Mouse (Mus musculus) MEL (cell line): ENCODE results near the gene Cald1. TPM values are rescaled to one million over a fixed set of nuclear protein-coding genes. Genes with fewer than 3 reads are reported as not detected.

ENCODE experiments used
- DNase-seq: peaks from one replicate; pipeline ENCODE4 v3.0.0; 2011; ENCODE audit warnings: low read depth, low spot score
- H3K27ac ChIP-seq: 2 replicates; pipeline ENCODE4 v1.5.1; 2012; ENCODE audit warnings: low read depth, mild to moderate bottlenecking, control low read depth, low read length, moderate library complexity; ENCODE audit not compliant: control insufficient read depth
- H3K27me3 ChIP-seq, 2 experiments: fragments of 150-350 bp in 1 of 2; sonication (generic) in 1 of 2; 2 replicates each; pipeline ENCODE4 v1.6.1; 2012; ENCODE audit warnings: low read length in 2 of 2, mild to moderate bottlenecking in 2 of 2, improper control_type of control experiment in 1 of 2, moderate library complexity in 1 of 2; ENCODE audit not compliant: insufficient read depth in 2 of 2, control insufficient read depth in 1 of 2
- H3K36me3 ChIP-seq, 2 experiments: 2 replicates each; pipeline ENCODE4 v1.6.1; 2012 to 2014; ENCODE audit warnings: low read length in 2 of 2, improper control_type of control experiment in 1 of 2, inconsistent platforms in 1 of 2, mild to moderate bottlenecking in 1 of 2; ENCODE audit not compliant: insufficient read depth in 2 of 2, control insufficient read depth in 1 of 2
- H3K4me1 ChIP-seq, 2 experiments: fragments of 150-350 bp in 1 of 2; sonication (generic) in 1 of 2; 2 replicates each; pipeline ENCODE4 v1.6.1; 2012; ENCODE audit warnings: low read length in 2 of 2, improper control_type of control experiment in 1 of 2, mild to moderate bottlenecking in 1 of 2; ENCODE audit not compliant: insufficient read depth in 2 of 2, control insufficient read depth in 1 of 2
- H3K4me3 ChIP-seq, 2 experiments: fragments of 150-350 bp in 1 of 2; sonication (generic) in 1 of 2; 2 replicates each; pipeline ENCODE4 v1.5.1; 2012; ENCODE audit warnings: low read depth in 2 of 2, low read length in 2 of 2, mild to moderate bottlenecking in 2 of 2, moderate library complexity in 2 of 2, control low read depth in 1 of 2, improper control_type of control experiment in 1 of 2; ENCODE audit not compliant: control insufficient read depth in 1 of 2, insufficient read depth in 1 of 2
- H3K79me2 ChIP-seq: 2 replicates; pipeline ENCODE4 v1.6.1; 2012; ENCODE audit warnings: mild to moderate bottlenecking, low read length, moderate library complexity; ENCODE audit not compliant: control insufficient read depth, poor library complexity, insufficient read depth
- H3K9ac ChIP-seq: 2 replicates; pipeline ENCODE4 v1.6.1; 2012; ENCODE audit warnings: low read depth, mild to moderate bottlenecking, control low read depth, low read length, moderate library complexity; ENCODE audit not compliant: control insufficient read depth, poor library complexity, severe bottlenecking
- H3K9me3 ChIP-seq: fragments of 150-350 bp; sonication (generic); replicated peaks from 2 replicates; pipeline ENCODE4 v1.6.1; 2012; ENCODE audit warnings: mild to moderate bottlenecking, low read length, improper control_type of control experiment, moderate library complexity; ENCODE audit not compliant: insufficient read depth
- CHD2 ChIP-seq: IDR thresholded peaks from 2 replicates; pipeline ENCODE4 v1.6.1; 2011; ENCODE audit warnings: low read length, improper control_type of control experiment
- CTCF ChIP-seq, 3 experiments: IDR thresholded peaks in 2 of 3; conservative IDR thresholded peaks in 1 of 3; 2 replicates each; pipeline ENCODE4 v1.5.1; 2011 to 2012; ENCODE audit warnings: low read length in 3 of 3, low read depth in 2 of 3, mild to moderate bottlenecking in 2 of 3, improper control_type of control experiment in 1 of 3, inconsistent platforms in 1 of 3, mixed read lengths in 1 of 3, moderate library complexity in 1 of 3; ENCODE audit not compliant: control insufficient read depth in 1 of 3, insufficient read depth in 1 of 3, poor library complexity in 1 of 3, severe bottlenecking in 1 of 3
- ELF1 ChIP-seq: IDR thresholded peaks from 2 replicates; pipeline ENCODE4 v1.6.1; 2014; ENCODE audit warnings: low read depth, mild to moderate bottlenecking, inconsistent platforms, low read length, improper control_type of control experiment, moderate library complexity
- EP300 ChIP-seq, 2 experiments: IDR thresholded peaks; 2 replicates each; pipeline ENCODE4 v1.6.1; 2011; ENCODE audit warnings: improper control_type of control experiment in 2 of 2, low read length in 2 of 2, low read depth in 1 of 2, mild to moderate bottlenecking in 1 of 2
- ETS1 ChIP-seq: IDR thresholded peaks from 2 replicates; pipeline ENCODE4 v1.6.1; 2012; ENCODE audit warnings: low read depth, mild to moderate bottlenecking, inconsistent platforms, low read length, improper control_type of control experiment, moderate library complexity
- GABPA ChIP-seq: IDR thresholded peaks from 2 replicates; pipeline ENCODE4 v1.6.1; 2012; ENCODE audit warnings: low read depth, mild to moderate bottlenecking, inconsistent platforms, low read length, improper control_type of control experiment, moderate library complexity
- GATA1 ChIP-seq: IDR thresholded peaks from 2 replicates; pipeline ENCODE4 v1.6.1; 2011; ENCODE audit warnings: low read depth, low read length, improper control_type of control experiment
- JUND ChIP-seq: IDR thresholded peaks from 2 replicates; pipeline ENCODE4 v1.6.1; 2011; ENCODE audit warnings: low read depth, mild to moderate bottlenecking, improper control_type of control experiment, low read length
- MAFK ChIP-seq: IDR thresholded peaks from 2 replicates; pipeline ENCODE4 v1.6.1; 2011; ENCODE audit warnings: low read depth, mild to moderate bottlenecking, low read length, improper control_type of control experiment, borderline replicate concordance
- MAX ChIP-seq: IDR thresholded peaks from 2 replicates; pipeline ENCODE4 v1.6.1; 2011; ENCODE audit warnings: low read length, improper control_type of control experiment
- MXI1 ChIP-seq: IDR thresholded peaks from 2 replicates; pipeline ENCODE4 v1.6.1; 2011; ENCODE audit warnings: mild to moderate bottlenecking, low read depth, low read length, improper control_type of control experiment
- MYC ChIP-seq: IDR thresholded peaks from 2 replicates; pipeline ENCODE4 v1.6.1; 2011; ENCODE audit warnings: low read depth, mild to moderate bottlenecking, low read length, improper control_type of control experiment, moderate library complexity
- POLR2A ChIP-seq, 2 experiments: IDR thresholded peaks; 2 replicates each; pipeline ENCODE4 v1.6.1; 2011 to 2012; ENCODE audit warnings: low read length in 2 of 2, mild to moderate bottlenecking in 2 of 2, control low read depth in 1 of 2, improper control_type of control experiment in 1 of 2, low read depth in 1 of 2, moderate library complexity in 1 of 2; ENCODE audit not compliant: control insufficient read depth in 1 of 2, insufficient read depth in 1 of 2, poor library complexity in 1 of 2
- POLR2AphosphoS2 ChIP-seq: IDR thresholded peaks from 2 replicates; pipeline ENCODE4 v1.6.1; 2011; ENCODE audit warnings: low read length, improper control_type of control experiment
- POLR2AphosphoS5 ChIP-seq: IDR thresholded peaks from 2 replicates; pipeline ENCODE4 v1.6.1; 2012; ENCODE audit warnings: low read depth, borderline replicate concordance, mild to moderate bottlenecking, inconsistent platforms, low read length, moderate library complexity, mixed read lengths
- SMC3 ChIP-seq: IDR thresholded peaks from 2 replicates; pipeline ENCODE4 v1.6.1; 2011; ENCODE audit warnings: low read depth, low read length, improper control_type of control experiment
- TBP ChIP-seq: IDR thresholded peaks from 2 replicates; pipeline ENCODE4 v1.8.0; 2011; ENCODE audit warnings: low read depth, low read length, improper control_type of control experiment
- UBTF ChIP-seq: IDR thresholded peaks from 2 replicates; pipeline ENCODE4 v1.6.1; 2012; ENCODE audit warnings: low read depth, mild to moderate bottlenecking, inconsistent platforms, low read length, improper control_type of control experiment, moderate library complexity, borderline replicate concordance; ENCODE audit not compliant: insufficient read depth
- USF2 ChIP-seq, 2 experiments: IDR thresholded peaks; 2 replicates each; pipeline ENCODE4 v1.6.1; 2011 to 2012; ENCODE audit warnings: improper control_type of control experiment in 2 of 2, low read length in 2 of 2, borderline replicate concordance in 1 of 2, inconsistent platforms in 1 of 2, low read depth in 1 of 2, mild to moderate bottlenecking in 1 of 2; ENCODE audit not compliant: insufficient read depth in 1 of 2
- ZC3H11A ChIP-seq: IDR thresholded peaks from 2 replicates; pipeline ENCODE4 v1.6.1; 2012; ENCODE audit warnings: low read depth, mild to moderate bottlenecking, inconsistent platforms, low read length, improper control_type of control experiment
- ZMIZ1 ChIP-seq: IDR thresholded peaks from 2 replicates; pipeline ENCODE4 v1.6.1; 2012; ENCODE audit warnings: low read depth, mild to moderate bottlenecking, inconsistent platforms, low read length, improper control_type of control experiment, moderate library complexity
- polyA plus RNA-seq, 2 experiments: library from polyadenylated mRNA; stranded (reverse) in 1 of 2; unstranded in 1 of 2; fragments of >175 nt in 1 of 2; fragments of >200 nt in 1 of 2; gene quantifications; 2 replicates each; pipeline versions ENCODE4 v1.2.1 to v1.2.4; 2012; ENCODE audit warnings: low replicate concordance in 2 of 2, low read depth in 1 of 2; ENCODE audit not compliant: insufficient read length in 2 of 2, insufficient read depth in 1 of 2, missing spikeins in 1 of 2
- total RNA-seq: library from RNA; depleted of rRNA; stranded (reverse); fragments of 300-350 nt; gene quantifications from 2 replicates; pipeline ENCODE4 v1.2.3, GENCODE M21; 2012

The Cald1 gene
- total and polyA plus RNA-seq, 3 experiments: not detected

DNA sequence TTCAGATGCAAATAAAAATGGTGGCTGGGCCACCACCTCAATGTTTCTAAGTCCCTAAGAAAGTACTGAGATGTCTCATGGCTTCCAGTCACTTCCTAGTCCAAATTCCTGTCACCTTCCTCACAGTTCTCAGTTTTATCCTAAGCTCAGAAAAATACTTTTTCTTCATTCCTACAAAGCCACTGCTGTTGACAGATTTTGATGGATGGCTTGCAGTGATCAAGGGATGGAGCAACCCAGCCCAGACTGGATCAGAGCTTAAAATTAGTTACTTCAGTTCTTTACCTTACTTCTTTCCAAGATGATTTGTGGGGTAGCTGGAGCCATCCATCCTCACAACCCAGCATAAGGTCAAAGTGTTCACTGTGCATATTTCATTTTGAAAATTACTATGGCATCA lies 42.8 kb downstream of the Cald1 start:
- H3K36me3 ChIP-seq: no peaks in the 10 kb centered on the region
- H3K27ac ChIP-seq: no peak overlapping the region
- H3K27me3 ChIP-seq: peaks cover 0 to 8% of the 10 kb centered on the region in 2 experiments; a peak in 3 of 4 replicates
- no peak overlapping the region for H3K4me3 ChIP-seq
- no peak for DNase-seq
- no peak for TF ChIP-seq ELF1
- no peak for TF ChIP-seq MXI1
- TF ChIP-seq CHD2: no peak
- TF ChIP-seq CTCF (IDR thresholded peaks at IDR 0.05 in 2 of 3, conservative IDR thresholded peaks at IDR 0.05 in 1 of 3; ENCODE audit: control insufficient read depth in 1 of 3, insufficient read depth in 1 of 3, low read depth in 2 of 3, low read length in 3 of 3, poor library complexity in 1 of 3, severe bottlenecking in 1 of 3): no peak
- no peak for TF ChIP-seq MAFK
- no peak for TF ChIP-seq POLR2AphosphoS2
- no peak for TF ChIP-seq GATA1
- no peak for TF ChIP-seq TBP
- TF ChIP-seq ZMIZ1: no peak
- no peak for TF ChIP-seq POLR2AphosphoS5
- TF ChIP-seq EP300 (IDR thresholded peaks at IDR 0.05; ENCODE audit: low read depth in 1 of 2, low read length in 2 of 2): no peak
- no peak for TF ChIP-seq MAX
- no peak for TF ChIP-seq UBTF
- no peak for TF ChIP-seq POLR2A (IDR thresholded peaks at IDR 0.05; ENCODE audit: control insufficient read depth in 1 of 2, insufficient read depth in 1 of 2, low read depth in 1 of 2, low read length in 2 of 2, poor library complexity in 1 of 2)
- no peak for TF ChIP-seq MYC
- TF ChIP-seq JUND: no peak
- H3K9me3 ChIP-seq: no peaks in the 10 kb centered on the region
- H3K4me1 ChIP-seq: no peaks in the 10 kb centered on the region
- no peak overlapping the region for H3K9ac ChIP-seq
- no peaks in the 10 kb centered on the region for H3K79me2 ChIP-seq

DNA sequence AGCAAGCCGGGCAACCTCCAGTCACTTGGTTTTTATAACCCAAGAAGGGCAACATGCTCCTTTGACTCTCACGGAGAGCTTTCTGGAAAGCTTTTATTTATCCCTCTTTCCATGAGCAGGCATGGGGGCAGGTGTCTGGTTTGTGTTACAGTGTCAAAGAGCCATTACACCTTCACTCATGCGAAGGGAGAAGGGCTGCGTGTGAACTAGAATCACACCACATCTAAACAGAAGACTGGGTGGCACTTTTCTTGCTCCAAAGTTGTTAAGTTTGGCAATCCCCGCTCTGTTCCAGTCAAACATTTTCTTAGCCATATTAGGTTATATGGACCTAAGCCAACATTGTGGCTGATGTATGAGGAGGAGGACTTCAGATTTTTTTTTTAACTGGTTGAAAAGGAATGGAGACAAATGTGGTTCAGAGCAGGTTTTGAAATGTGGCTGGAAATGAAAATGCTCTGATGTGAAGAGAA lies 43.8 kb downstream of the Cald1 start:
- H3K9ac ChIP-seq: no peak overlapping the region
- H3K27ac ChIP-seq: no peak overlapping the region
- no peaks in the 10 kb centered on the region for H3K79me2 ChIP-seq
- no peaks in the 10 kb centered on the region for H3K36me3 ChIP-seq
- peaks cover 0 to 8% of the 10 kb centered on the region in 2 experiments; a peak in 3 of 4 replicates for H3K27me3 ChIP-seq
- no peaks in the 10 kb centered on the region for H3K4me1 ChIP-seq
- TF ChIP-seq SMC3 (no peak), MXI1 (no peak), USF2 (IDR thresholded peaks at IDR 0.05; ENCODE audit: borderline replicate concordance in 1 of 2, insufficient read depth in 1 of 2, low read depth in 1 of 2, low read length in 2 of 2) (no peak), ETS1 (no peak), POLR2A (IDR thresholded peaks at IDR 0.05; ENCODE audit: control insufficient read depth in 1 of 2, insufficient read depth in 1 of 2, low read depth in 1 of 2, low read length in 2 of 2, poor library complexity in 1 of 2) (no peak), POLR2AphosphoS2 (no peak), UBTF (no peak), GABPA (no peak), ZC3H11A (no peak)
- no peak overlapping the region for H3K4me3 ChIP-seq
- no peaks in the 10 kb centered on the region for H3K9me3 ChIP-seq
- DNase-seq: no peak
